Mouse (Mus musculus): ENCODE data around the gene Gps2.
"Not testable (repeated sequence)": the region's sequence is repeated elsewhere in the genome, so short reads cannot be mapped to it uniquely, and the experiment has no call there.

Gene Gps2

GRCm38 (mm10) chr11:69936156-69936555 lies 22.5 kb downstream of the Gps2 start:
- DNase-seq (ENCODE audit: low read depth, low spot score): no peak

DNA sequence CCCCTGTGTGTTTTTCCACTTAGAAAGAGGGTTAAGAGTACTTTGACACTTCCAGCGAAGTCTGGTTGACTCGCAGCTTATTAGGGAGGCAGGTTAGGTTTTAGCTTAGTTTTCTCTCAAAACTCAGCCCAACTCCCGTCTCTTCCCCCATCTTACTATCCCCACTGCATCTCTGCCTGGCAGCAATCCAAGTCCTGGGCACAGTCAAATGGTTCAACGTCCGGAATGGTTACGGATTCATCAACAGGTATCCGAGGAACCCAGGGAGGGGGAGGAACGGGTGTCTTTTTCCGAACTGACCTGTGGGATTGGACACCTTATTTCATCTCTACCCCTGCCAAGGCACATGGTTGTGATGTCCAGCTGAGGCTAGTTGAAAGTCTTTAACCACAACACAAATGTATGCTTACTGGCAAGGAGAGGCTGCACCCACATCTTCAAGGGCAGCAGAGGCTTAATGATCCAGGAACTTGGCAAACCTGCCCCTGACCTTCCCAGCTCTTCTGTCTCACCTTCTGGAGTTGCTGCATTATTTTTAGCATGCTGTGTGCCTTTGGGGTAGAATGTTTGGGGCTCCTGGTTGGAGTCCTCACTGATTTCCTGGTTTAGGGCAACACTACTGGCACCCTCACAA lies 23.1 kb downstream of the Gps2 start:
- DNase-seq (ENCODE audit: low read depth, low spot score): no peak

GRCm38 (mm10) chr11:69937385-69937784 lies 23.7 kb downstream of the Gps2 start:
- no peak for DNase-seq (ENCODE audit: low read depth, low spot score)

DNA sequence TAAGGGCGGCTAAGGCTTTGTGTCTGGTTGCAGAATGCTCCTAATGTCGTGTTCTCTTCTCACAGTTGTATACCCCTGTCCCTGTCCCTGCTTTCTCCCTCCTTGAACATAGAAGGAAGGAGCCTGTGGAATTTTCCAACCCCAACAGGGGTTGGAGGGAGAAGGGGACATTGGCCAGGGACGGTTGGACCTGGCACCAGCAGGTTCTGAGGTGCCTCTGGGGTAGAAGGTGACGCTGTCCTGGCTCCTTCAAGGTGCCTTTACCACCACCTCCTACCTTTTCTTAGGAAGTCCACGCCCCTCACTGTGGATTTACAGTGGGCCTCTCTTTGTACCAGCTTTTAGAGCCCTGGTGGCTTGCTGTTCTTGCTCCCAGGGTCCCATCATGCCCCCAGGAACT lies 24.1 kb downstream of the Gps2 start:
- DNase-seq (ENCODE audit: low read depth, low spot score): no peak

DNA sequence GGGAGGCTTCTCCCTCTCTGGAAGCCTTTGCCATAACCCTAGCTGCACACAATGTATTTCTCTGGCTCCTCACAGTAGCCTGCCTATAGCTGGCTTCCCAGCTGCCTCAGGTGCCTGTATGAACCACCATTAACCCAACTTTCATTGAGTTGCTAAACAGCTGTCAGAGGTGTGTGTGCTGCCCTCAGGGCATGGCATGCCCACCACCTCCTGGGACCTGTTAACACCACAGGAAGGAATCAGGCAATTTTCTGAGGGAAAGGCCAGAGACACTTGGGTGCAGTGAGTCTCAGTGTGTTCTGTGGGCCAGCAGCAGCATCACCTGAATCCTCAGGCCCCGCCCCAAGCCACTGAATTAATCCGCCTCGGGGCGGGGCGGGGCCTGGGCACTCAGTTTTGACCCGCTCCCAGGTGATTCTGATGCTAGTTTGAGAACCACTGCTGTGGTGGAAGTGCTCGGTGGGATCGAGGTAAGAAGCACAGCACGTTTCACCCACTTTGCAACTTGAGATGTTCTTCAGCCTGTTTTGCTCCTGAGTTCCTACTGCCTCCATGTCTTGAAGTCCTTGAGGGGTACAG lies 24.8 kb downstream of the Gps2 start:
- no peak for DNase-seq (ENCODE audit: low read depth, low spot score)

DNA sequence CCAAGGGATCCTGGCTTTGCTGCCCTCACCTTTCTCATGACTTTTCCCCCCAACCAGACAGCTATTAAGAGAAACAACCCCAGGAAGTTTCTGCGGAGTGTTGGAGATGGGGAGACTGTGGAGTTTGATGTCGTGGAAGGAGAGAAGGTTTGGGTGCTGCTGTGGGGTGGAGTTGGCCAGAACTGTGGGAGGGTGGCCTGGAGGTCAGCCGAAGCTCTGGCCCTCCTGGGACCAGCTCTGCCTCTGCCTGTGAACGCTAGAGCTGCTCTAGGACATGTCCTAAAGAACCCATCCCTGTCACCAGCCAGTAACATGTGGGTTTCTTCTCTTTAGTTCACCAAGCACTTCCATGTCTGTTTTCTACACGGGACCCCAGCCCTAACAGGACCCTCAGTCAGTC lies 25.5 kb downstream of the Gps2 start:
- no peak for DNase-seq (ENCODE audit: low read depth, low spot score)

DNA sequence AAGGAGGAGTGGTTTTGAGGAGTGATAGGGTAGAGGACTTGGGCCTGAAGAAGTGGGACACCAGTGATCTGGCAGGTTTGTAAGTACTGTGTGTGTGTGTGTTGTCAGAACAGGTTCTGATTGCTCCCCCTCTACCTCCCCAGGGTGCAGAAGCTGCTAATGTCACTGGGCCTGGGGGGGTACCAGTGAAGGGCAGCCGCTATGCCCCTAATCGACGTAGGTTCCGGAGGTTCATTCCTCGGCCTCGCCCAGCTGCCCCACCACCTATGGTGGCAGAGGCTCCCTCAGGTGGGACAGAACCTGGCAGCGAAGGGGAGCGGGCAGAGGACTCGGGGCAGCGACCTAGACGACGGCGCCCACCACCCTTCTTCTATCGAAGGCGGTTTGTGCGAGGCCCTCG lies 26.0 kb downstream of the Gps2 start:
- no peak for DNase-seq (ENCODE audit: low read depth, low spot score)

DNA sequence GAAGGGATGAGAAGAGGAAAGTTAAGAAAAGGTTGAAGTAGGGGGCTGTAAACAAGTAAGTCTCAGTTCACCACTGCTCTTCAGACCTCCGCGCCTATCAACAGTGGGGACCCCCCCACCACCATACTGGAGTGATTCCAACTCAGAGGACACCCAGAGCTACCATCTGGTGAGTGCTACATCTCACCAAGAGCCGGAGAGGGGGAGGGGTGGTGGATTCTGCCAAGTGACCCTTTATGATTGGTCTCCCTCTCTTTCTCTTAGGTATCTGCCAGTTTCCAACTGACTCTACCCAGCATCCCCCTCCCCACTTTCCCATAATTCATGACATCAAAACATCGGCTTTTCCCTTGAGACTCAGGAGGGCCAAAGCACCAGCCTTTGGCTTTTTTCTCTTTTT lies 27.3 kb downstream of the Gps2 start:
- DNase-seq (ENCODE audit: low read depth, low spot score): no peak

DNA sequence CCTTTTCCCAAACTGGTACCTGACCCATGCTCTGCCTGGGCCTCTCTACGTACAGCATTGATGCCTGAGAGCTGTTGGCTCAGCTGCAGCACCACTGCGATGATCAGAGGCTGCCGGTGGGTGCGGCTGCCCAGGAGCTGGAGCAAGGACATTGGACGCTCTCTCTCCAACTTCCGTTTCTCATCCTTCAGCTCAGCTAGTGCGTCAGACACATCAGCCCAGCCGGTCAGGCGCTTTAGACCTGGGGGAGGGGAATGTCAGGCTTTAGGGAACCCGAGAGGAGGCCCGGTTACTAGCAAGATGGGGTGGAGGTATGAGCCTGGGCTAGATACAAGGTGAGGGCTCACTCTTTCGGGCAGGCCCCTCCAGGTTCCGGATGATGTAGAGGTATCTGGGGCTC lies 31.5 kb downstream of the Gps2 start:
- no peak for DNase-seq (ENCODE audit: low read depth, low spot score)

- DNase-seq (ENCODE audit: low read depth, low spot score): no peak
These were observed 32.6 kb downstream of the Gps2 start for GRCm38 (mm10) chr11:69945997-69946891.

GRCm38 (mm10) chr11:69947337-69948065 lies 33.8 kb downstream of the Gps2 start:
- DNase-seq (ENCODE audit: low read depth, low spot score): no peak

DNA sequence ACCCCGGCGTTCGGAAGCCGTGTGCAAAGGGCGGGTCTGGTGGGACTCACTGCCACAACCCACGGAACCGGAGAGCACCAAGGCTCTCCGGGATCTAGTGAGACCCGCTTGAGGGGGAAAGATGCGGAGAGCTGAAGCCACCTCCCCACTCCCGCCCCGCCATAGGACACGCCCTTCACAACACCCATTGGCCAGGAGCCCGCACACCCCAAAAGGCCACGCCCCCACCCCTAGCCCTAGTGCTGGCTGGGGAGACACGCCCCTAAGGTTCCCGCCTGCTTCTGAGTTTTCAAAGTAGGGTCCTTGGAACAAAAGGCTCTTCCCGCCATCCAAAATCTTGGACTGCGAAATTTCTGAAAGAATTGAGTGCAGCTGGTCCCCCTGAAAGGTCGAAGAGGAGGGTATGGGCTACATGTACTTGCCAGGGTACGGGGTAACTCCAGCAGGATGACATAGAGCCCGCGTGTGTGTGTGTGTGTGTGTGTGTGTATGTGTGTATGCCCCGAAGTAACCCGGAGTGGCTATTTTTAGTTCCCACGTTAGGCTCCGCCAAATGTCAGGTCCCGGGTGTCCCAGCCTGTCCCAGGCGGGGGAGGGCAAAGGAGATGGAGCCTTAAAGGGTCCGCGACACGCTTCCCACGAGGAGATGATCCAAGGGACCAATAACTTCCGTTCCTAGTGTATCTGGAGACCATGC lies 34.5 kb downstream of the Gps2 start, which contains the start of gene Slc2a4:
Gene Slc2a4, minus strand, starts transcription at position 123 of the 697 bp plus-strand sequence.
- DNase-seq (ENCODE audit: low read depth, low spot score): peak; percentile 37

- DNase-seq (ENCODE audit: low read depth, low spot score): peak; percentile 81
These were observed 35.1 kb downstream of the Gps2 start for GRCm38 (mm10) chr11:69948763-69949150.

DNA sequence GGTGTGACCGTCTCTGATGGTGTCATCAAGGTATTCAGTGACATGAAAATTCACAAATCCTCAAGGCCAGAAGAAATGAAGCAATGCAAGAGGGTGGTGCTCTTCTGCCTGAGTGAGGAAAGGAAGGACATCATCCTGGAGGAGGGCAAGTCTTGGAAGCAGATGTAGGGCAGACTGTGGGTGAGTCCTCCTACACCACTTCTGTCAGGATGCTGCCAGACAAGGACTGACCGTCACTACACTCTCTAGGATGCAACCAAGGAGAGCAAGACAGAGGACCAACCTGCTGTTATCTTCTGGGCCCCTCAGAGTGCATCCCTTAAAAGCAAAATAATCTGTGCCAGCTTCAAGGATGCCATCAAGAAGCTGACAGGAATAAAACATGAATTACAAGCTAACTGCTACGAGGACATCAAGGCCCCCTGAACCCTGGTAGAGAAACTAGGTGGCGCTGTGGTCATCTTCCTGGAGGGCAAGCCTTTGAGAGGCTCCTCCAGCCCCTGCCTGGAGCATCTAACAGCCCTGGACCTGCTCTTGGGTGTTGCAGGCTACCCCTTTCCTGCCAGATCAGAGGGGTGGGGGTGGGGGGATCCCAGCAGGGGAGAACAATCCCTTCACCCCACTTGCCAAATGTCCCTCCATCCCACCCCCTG lies 37.2 kb downstream of the Gps2 start:
- peak; percentile 48 for DNase-seq (ENCODE audit: low read depth, low spot score)

- DNase-seq (ENCODE audit: low read depth, low spot score): no peak
These were observed 38.6 kb downstream of the Gps2 start for GRCm38 (mm10) chr11:69952274-69952673.

DNA sequence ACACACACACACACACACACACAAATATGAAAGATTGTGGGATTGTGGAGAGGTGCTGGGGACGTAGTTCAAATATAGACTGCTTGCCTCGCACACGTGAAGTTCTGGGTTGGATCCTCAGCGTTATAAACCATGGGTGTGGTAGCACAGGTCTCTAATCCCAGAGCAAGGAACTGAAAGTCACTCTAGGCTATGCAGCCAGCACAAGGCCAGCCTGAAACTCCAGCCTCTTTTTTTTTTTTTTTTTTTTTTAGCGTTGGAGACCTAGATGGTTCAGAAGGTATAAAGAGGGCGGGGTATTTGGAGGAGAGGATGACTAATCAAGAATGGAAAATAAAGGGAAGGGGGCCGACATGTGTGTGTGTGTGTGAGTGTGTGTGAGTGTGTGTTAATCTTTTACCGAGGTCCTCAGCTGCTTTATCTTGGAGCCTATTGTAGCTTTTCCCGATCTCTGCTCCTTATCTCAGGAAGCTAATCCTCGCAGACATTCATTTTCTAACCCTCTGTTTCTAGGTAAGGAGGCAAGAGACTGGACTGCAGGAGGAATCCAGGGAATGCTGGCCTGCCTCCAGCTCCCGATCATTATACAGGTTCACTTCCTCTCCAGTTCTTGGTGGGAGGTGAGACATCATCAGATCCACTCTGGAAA lies 39.7 kb downstream of the Gps2 start:
- DNase-seq (ENCODE audit: low read depth, low spot score): no peak

GRCm38 (mm10) chr11:69955618-69956017 lies 41.9 kb downstream of the Gps2 start:
- DNase-seq (ENCODE audit: low read depth, low spot score): not testable (repeated sequence)

GRCm38 (mm10) chr11:69956218-69956617 lies 42.5 kb downstream of the Gps2 start:
- no peak for DNase-seq (ENCODE audit: low read depth, low spot score)

DNA sequence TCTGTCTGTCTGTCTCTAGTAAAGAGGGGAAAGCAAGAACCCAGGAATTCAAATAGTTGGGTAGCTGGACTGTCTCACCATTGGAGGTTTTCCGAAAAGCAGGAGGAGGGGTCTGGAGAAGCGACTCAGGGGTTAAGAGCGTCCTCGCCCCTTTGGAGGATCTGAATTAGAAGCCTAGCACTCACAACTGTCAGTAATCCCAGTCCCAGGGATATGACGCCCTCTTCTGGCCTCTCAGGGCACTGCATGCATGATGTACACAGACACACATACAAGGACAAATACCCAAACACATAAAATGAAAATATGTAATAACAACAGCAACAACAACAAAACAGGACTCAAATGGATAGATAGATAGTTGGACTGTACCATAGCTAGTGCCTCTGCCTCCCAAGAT lies 46.9 kb downstream of the Gps2 start:
- DNase-seq (ENCODE audit: low read depth, low spot score): no peak

GRCm38 (mm10) chr11:69961841-69962240 lies 48.2 kb downstream of the Gps2 start:
- no peak for DNase-seq (ENCODE audit: low read depth, low spot score)

Measured in brain, adult 2 months (tissue).